Mouse (Mus musculus): ENCODE measurements at regions not wholly inside any gene's neighbourhood (a gene's known extent, or its start where the extent isn't known, plus 50 kb on each side); places are given as distances from the start of the nearest gene placed in this dataset.

- no peaks in the 10 kb centered on the region for H3K4me1 ChIP-seq
- no peak overlapping the region for H3K9ac ChIP-seq
- H3K4me2 ChIP-seq: no peak overlapping the region
- H3K4me3 ChIP-seq: no peak overlapping the region
- H3K9me3 ChIP-seq: no peaks in the 10 kb centered on the region
- H3K27ac ChIP-seq: no peak overlapping the region
- 50% methylated on average over 10 of the region's 10 CpGs for WGBS
- no peak for ATAC-seq (ENCODE audit: insufficient number of reproducible peaks, low FRiP score, low TSS enrichment, low read depth)
- H3K27me3 ChIP-seq: no peaks in the 10 kb centered on the region
- no peaks in the 10 kb centered on the region for H3K36me3 ChIP-seq
Measured at GRCm38 (mm10) chr15:26953818-26954385, 58.5 kb upstream of the Fbxl7 start.

- H3K27me3 ChIP-seq: no peaks in the 10 kb centered on the region
- no peaks in the 10 kb centered on the region for H3K4me1 ChIP-seq
- WGBS: 85% methylated on average over 2 of the region's 2 CpGs
- H3K36me3 ChIP-seq: no peaks in the 10 kb centered on the region
- H3K9me3 ChIP-seq: no peaks in the 10 kb centered on the region
- H3K4me2 ChIP-seq: no peak overlapping the region
- no peak for ATAC-seq (ENCODE audit: insufficient number of reproducible peaks, low FRiP score, low TSS enrichment, low read depth)
- no peak overlapping the region for H3K9ac ChIP-seq
- H3K4me3 ChIP-seq: no peak overlapping the region
- no peak overlapping the region for H3K27ac ChIP-seq
Measured at GRCm38 (mm10) chr15:26958980-26959379, 63.6 kb upstream of the Fbxl7 start.

- ATAC-seq (ENCODE audit: insufficient number of reproducible peaks, low FRiP score, low TSS enrichment, low read depth): no peak
- Histone ChIP-seq H3K4me2 (no peak overlapping the region), H3K9ac (no peak overlapping the region), H3K36me3 (no peaks in the 10 kb centered on the region), H3K27ac (no peak overlapping the region), H3K4me1 (no peaks in the 10 kb centered on the region), H3K27me3 (no peaks in the 10 kb centered on the region), H3K9me3 (no peaks in the 10 kb centered on the region), H3K4me3 (no peak overlapping the region)
- WGBS: 82% methylated on average over 5 of the region's 5 CpGs
Measured at GRCm38 (mm10) chr15:26968392-26969025, 73.1 kb upstream of the Fbxl7 start.

GRCm38 (mm10) chr15:26970770-26971169 lies 75.4 kb upstream of the Fbxl7 start:
- Histone ChIP-seq H3K36me3 (no peaks in the 10 kb centered on the region), H3K9me3 (no peaks in the 10 kb centered on the region), H3K27ac (no peak overlapping the region), H3K27me3 (no peaks in the 10 kb centered on the region), H3K4me2 (no peak overlapping the region), H3K4me1 (no peaks in the 10 kb centered on the region), H3K9ac (no peak overlapping the region), H3K4me3 (no peak overlapping the region)
- ATAC-seq (ENCODE audit: insufficient number of reproducible peaks, low FRiP score, low TSS enrichment, low read depth): no peak
- 53% methylated on average over 1 of the region's 1 CpGs for WGBS

- Histone ChIP-seq H3K4me2 (no peak overlapping the region), H3K4me1 (no peaks in the 10 kb centered on the region), H3K4me3 (no peak overlapping the region), H3K9me3 (no peaks in the 10 kb centered on the region), H3K36me3 (no peaks in the 10 kb centered on the region), H3K27me3 (no peaks in the 10 kb centered on the region), H3K27ac (no peak overlapping the region), H3K9ac (no peak overlapping the region)
- WGBS: 75% methylated on average over 1 of the region's 1 CpGs
- no peak for ATAC-seq (ENCODE audit: insufficient number of reproducible peaks, low FRiP score, low TSS enrichment, low read depth)
Measured at GRCm38 (mm10) chr15:26993054-26993453, 97.7 kb upstream of the Fbxl7 start.

- no peaks in the 10 kb centered on the region for H3K27me3 ChIP-seq
- no peak for ATAC-seq (ENCODE audit: insufficient number of reproducible peaks, low FRiP score, low TSS enrichment, low read depth)
- no peaks in the 10 kb centered on the region for H3K4me1 ChIP-seq
- H3K4me2 ChIP-seq: no peak overlapping the region
- 72% methylated on average over 4 of the region's 4 CpGs for WGBS
- no peaks in the 10 kb centered on the region for H3K9me3 ChIP-seq
- H3K27ac ChIP-seq: no peak overlapping the region
- no peaks in the 10 kb centered on the region for H3K36me3 ChIP-seq
- H3K9ac ChIP-seq: no peak overlapping the region
- H3K4me3 ChIP-seq: no peak overlapping the region
Measured at GRCm38 (mm10) chr15:27009069-27009468, 113.7 kb upstream of the Fbxl7 start.

GRCm38 (mm10) chr15:27013906-27014658 lies 118.7 kb upstream of the Fbxl7 start:
- H3K27me3 ChIP-seq: no peaks in the 10 kb centered on the region
- no peak for ATAC-seq (ENCODE audit: insufficient number of reproducible peaks, low FRiP score, low TSS enrichment, low read depth)
- no peak overlapping the region for H3K4me2 ChIP-seq
- H3K9ac ChIP-seq: no peak overlapping the region
- no peaks in the 10 kb centered on the region for H3K4me1 ChIP-seq
- no peaks in the 10 kb centered on the region for H3K9me3 ChIP-seq
- H3K27ac ChIP-seq: no peak overlapping the region
- no peak overlapping the region for H3K4me3 ChIP-seq
- 43% methylated on average over 4 of the region's 4 CpGs for WGBS
- no peaks in the 10 kb centered on the region for H3K36me3 ChIP-seq

- WGBS: 28% methylated on average over 1 of the region's 1 CpGs
- no peaks in the 10 kb centered on the region for H3K9me3 ChIP-seq
- H3K9ac ChIP-seq: no peak overlapping the region
- H3K27ac ChIP-seq: no peak overlapping the region
- H3K4me3 ChIP-seq: no peak overlapping the region
- no peaks in the 10 kb centered on the region for H3K4me1 ChIP-seq
- no peaks in the 10 kb centered on the region for H3K36me3 ChIP-seq
- no peak for ATAC-seq (ENCODE audit: insufficient number of reproducible peaks, low FRiP score, low TSS enrichment, low read depth)
- no peak overlapping the region for H3K4me2 ChIP-seq
- H3K27me3 ChIP-seq: no peaks in the 10 kb centered on the region
Measured at GRCm38 (mm10) chr15:27014659-27014974, 119.2 kb upstream of the Fbxl7 start.

- H3K4me1 ChIP-seq: peaks cover 14% of the 10 kb centered on the region
- H3K4me3 ChIP-seq: no peak overlapping the region
- no peak overlapping the region for H3K4me2 ChIP-seq
- no peak overlapping the region for H3K9ac ChIP-seq
- ATAC-seq (ENCODE audit: insufficient number of reproducible peaks, low FRiP score, low TSS enrichment, low read depth): 0 out of 2 replicates have a peak, but pooled peaks have one; percentile 2
- 0 out of 2 replicates have a peak overlapping the region, but pooled peaks have one; percentile 33 for H3K27ac ChIP-seq
- H3K36me3 ChIP-seq: no peaks in the 10 kb centered on the region
- H3K9me3 ChIP-seq: no peaks in the 10 kb centered on the region
- 40% methylated on average over 5 of the region's 5 CpGs for WGBS
- no peaks in the 10 kb centered on the region for H3K27me3 ChIP-seq
Measured at GRCm38 (mm10) chr15:27020471-27020870, 125.1 kb upstream of the Fbxl7 start.

- H3K36me3 ChIP-seq: no peaks in the 10 kb centered on the region
- H3K27ac ChIP-seq: no peak overlapping the region
- no peak overlapping the region for H3K4me3 ChIP-seq
- H3K9ac ChIP-seq: no peak overlapping the region
- H3K9me3 ChIP-seq: no peaks in the 10 kb centered on the region
- WGBS: 69% methylated on average over 2 of the region's 2 CpGs
- no peak for ATAC-seq (ENCODE audit: insufficient number of reproducible peaks, low FRiP score, low TSS enrichment, low read depth)
- H3K4me1 ChIP-seq: no peaks in the 10 kb centered on the region
- H3K27me3 ChIP-seq: no peaks in the 10 kb centered on the region
- no peak overlapping the region for H3K4me2 ChIP-seq
Measured at GRCm38 (mm10) chr15:27033261-27033660, 137.9 kb upstream of the Fbxl7 start.

GRCm38 (mm10) chr15:27043788-27044187 lies 148.4 kb upstream of the Fbxl7 start:
- Histone ChIP-seq H3K4me2 (no peak overlapping the region), H3K27ac (no peak overlapping the region), H3K27me3 (no peaks in the 10 kb centered on the region), H3K4me3 (no peak overlapping the region), H3K9ac (no peak overlapping the region), H3K36me3 (no peaks in the 10 kb centered on the region), H3K9me3 (no peaks in the 10 kb centered on the region), H3K4me1 (no peaks in the 10 kb centered on the region)
- ATAC-seq (ENCODE audit: insufficient number of reproducible peaks, low FRiP score, low TSS enrichment, low read depth): no peak
- WGBS: 73% methylated on average over 4 of the region's 4 CpGs

GRCm38 (mm10) chr15:27050673-27051072 lies 155.3 kb upstream of the Fbxl7 start:
- H3K27me3 ChIP-seq: no peaks in the 10 kb centered on the region
- no peak overlapping the region for H3K4me2 ChIP-seq

More at GRCm38 (mm10) chr15:27050673-27051072, 155.3 kb upstream of the Fbxl7 start:
- no peak for ATAC-seq (ENCODE audit: insufficient number of reproducible peaks, low FRiP score, low TSS enrichment, low read depth)
- H3K4me1 ChIP-seq: no peaks in the 10 kb centered on the region
- H3K9ac ChIP-seq: no peak overlapping the region
- H3K27ac ChIP-seq: no peak overlapping the region
- no peaks in the 10 kb centered on the region for H3K9me3 ChIP-seq
- H3K36me3 ChIP-seq: no peaks in the 10 kb centered on the region
- no peak overlapping the region for H3K4me3 ChIP-seq
- WGBS: 76% methylated on average over 2 of the region's 2 CpGs
